Mouse (Mus musculus) G1E (cell line): ENCODE data around the gene Itga11.

Source experiments
- CTCF ChIP-seq: IDR thresholded peaks from 2 replicates; pipeline ENCODE4 v1.5.1; 2012; ENCODE audit warnings: low read depth, low read length, inconsistent platforms, mixed read lengths
- GATA1 ChIP-seq: IDR thresholded peaks from 2 replicates; pipeline ENCODE4 v1.6.1; 2012; ENCODE audit warnings: borderline replicate concordance, low read length, inconsistent platforms, mixed read lengths
- GATA2 ChIP-seq: IDR thresholded peaks from 2 replicates; pipeline ENCODE4 v1.6.1; 2012; ENCODE audit warnings: low read depth, low read length, inconsistent platforms, borderline replicate concordance
- TAL1 ChIP-seq: conservative IDR thresholded peaks from 2 replicates; pipeline ENCODE4 v1.6.1; 2012; ENCODE audit warnings: low read depth, low read length, inconsistent platforms, mixed read lengths

GRCm38 (mm10) chr9:62826456-62826855 is 148.8 kb downstream of the Itga11 start:
- no peak for TF ChIP-seq CTCF
- TF ChIP-seq TAL1 = no peak
- no peak for TF ChIP-seq GATA1
- TF ChIP-seq GATA2 = no peak
